In the genomic region with DNA sequence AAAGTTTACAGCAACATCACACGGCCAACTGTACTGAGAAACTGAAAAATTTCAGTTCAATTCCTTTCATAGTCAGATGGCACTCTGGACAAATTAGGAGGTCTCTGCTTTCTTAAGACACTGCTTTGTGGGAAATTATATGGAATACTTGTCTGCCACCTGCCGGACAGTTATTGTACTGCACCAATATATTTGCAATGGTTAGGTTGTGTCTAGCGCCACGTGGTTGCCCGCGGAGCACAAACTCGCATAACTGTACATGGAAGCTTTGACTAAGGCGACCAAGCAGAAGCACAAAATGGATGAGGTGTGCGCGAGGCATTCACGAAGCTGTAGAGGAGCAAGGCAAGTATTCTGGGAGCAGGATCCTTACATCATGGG, we compare ENCODE assay signal across 8 mouse cellular contexts. TPM values are rescaled to one million over a fixed set of nuclear protein-coding genes. Genes with fewer than 3 reads are reported as not detected.
DNase-seq lines count a peak whose midpoint lies in the region; ATAC-seq lines count a peak whose summit lies in the region.

No protein-coding gene starts in this region.

- H3K27ac ChIP-seq in intestine, embryonic 14.5 days (ENCODE audit: low read depth), result peak overlapping the region; percentile 43; the same call in 1 of the 2 replicates

- intact Hi-C loops in left cerebral cortex, postnatal 10 days (cut with DNase I), result loop anchor here (5.0 kb wide), 1 partner anchor 257 kb away; no protein-coding TSS in a partner anchor

- WGBS in intestine, embryonic 14.5 days, result 1% methylated on average over 11 of the region's 11 CpGs

- H3K9ac ChIP-seq in intestine, embryonic 14.5 days (ENCODE audit: low read length), result peak overlapping the region; percentile 45

- peak; percentile 51 for ATAC-seq in intestine, embryonic 14.5 days (replicated peaks; ENCODE audit: low FRiP score, low TSS enrichment, low read depth)
- ATAC-seq in megakaryocyte-erythroid progenitor cell, adult 5-6 weeks (replicated peaks; ENCODE audit: low FRiP score, low TSS enrichment, poor library complexity, severe bottlenecking), result peak; percentile 78

- peaks cover 20% of the 10 kb centered on the region for H3K4me1 ChIP-seq in intestine, embryonic 14.5 days (replicated peaks; ENCODE audit: control insufficient read depth, insufficient read depth, low read length)

- H3K27me3 ChIP-seq in intestine, embryonic 14.5 days (replicated peaks; ENCODE audit: control insufficient read depth, insufficient read depth, low read length), result no peaks in the 10 kb centered on the region

- peak overlapping the region; percentile 67 for H3K4me2 ChIP-seq in intestine, embryonic 14.5 days (ENCODE audit: low read length)

- peak overlapping the region; percentile 43 for H3K4me3 ChIP-seq in intestine, embryonic 14.5 days (ENCODE audit: low read depth, low read length)

- DNase-seq in adrenal gland, adult 2 months, result peak; percentile 82
- DNase-seq in embryo, embryonic 11.5 days (ENCODE audit: low read depth, low spot score), result peak; percentile 93
- peak; percentile 54 for DNase-seq in gastrocnemius, postnatal 25 days
- DNase-seq in intestine, embryonic 14.5 days (ENCODE audit: low spot score), result peak; percentile 98
- DNase-seq in left cerebral cortex, postnatal 10 days (ENCODE audit: extremely low spot score in 1 of 2, low spot score in 2 of 2), result peak; percentile 86 to 92
- peak; percentile 84 for DNase-seq in right cerebral cortex, postnatal 14 days
- DNase-seq in urinary bladder, postnatal 25 days (ENCODE audit: low spot score), result peak; percentile 81

- no peaks in the 10 kb centered on the region for H3K9me3 ChIP-seq in intestine, embryonic 14.5 days (ENCODE audit: control insufficient read depth, low read length)

- H3K36me3 ChIP-seq in intestine, embryonic 14.5 days (ENCODE audit: control insufficient read depth, insufficient read depth, low read length), result no peaks in the 10 kb centered on the region

RNA-seq across cellular contexts. Expression of gene Map4k1, which starts 57.7 kb away (rescaled TPM):
- 1 to 10 TPM in 1 of 2 experiments, under 1 TPM in 1; 0.37 to 1.3 TPM for total RNA-seq in adrenal gland, adult 2 months (2021)
- polyA plus RNA-seq in adrenal gland, adult 2 months (2012; rRNA removed), result 2.2 TPM in 2 replicates
- under 1 TPM; 0.29 to 0.36 TPM for total RNA-seq in gastrocnemius, postnatal 25 days (2021)
- 10.0 and 11.6 TPM in 2 replicates for polyA plus RNA-seq in intestine, embryonic 14.5 days (2014; fragmentation: Nextera tagmentation; extraction: Ambion mirVana)
- 1 to 10 TPM; 5.8 to 6.0 TPM for total RNA-seq in left cerebral cortex, postnatal 10 days (2021)
- 64.1 and 76.8 TPM in 2 replicates for total RNA-seq in megakaryocyte-erythroid progenitor cell, adult 5-6 weeks (2014; fragmentation: Nextera tagmentation)
- total RNA-seq in megakaryocyte-erythroid progenitor cell, adult 5-6 weeks (2017), result 42.6 and 47.9 TPM in 2 replicates

RNA-seq across cellular contexts. Expression of gene Eif3k, which starts 57.9 kb away (rescaled TPM):
- 100 to 1,000 TPM; 259 to 280 TPM for total RNA-seq in adrenal gland, adult 2 months (2021)
- 118 and 138 TPM in 2 replicates for polyA plus RNA-seq in adrenal gland, adult 2 months (2012; rRNA removed)
- total RNA-seq in gastrocnemius, postnatal 25 days (2021), result 100 to 1,000 TPM; 116 to 137 TPM
- 444 and 452 TPM in 2 replicates for polyA plus RNA-seq in intestine, embryonic 14.5 days (2014; fragmentation: Nextera tagmentation; extraction: Ambion mirVana)
- 100 to 1,000 TPM; 171 to 178 TPM for total RNA-seq in left cerebral cortex, postnatal 10 days (2021)
- 499 and 586 TPM in 2 replicates for total RNA-seq in megakaryocyte-erythroid progenitor cell, adult 5-6 weeks (2014; fragmentation: Nextera tagmentation)
- total RNA-seq in megakaryocyte-erythroid progenitor cell, adult 5-6 weeks (2017), result 360 and 454 TPM in 2 replicates

Comparison
In these comparisons a context has a peak if more than half of its experiments do, and no peak if none do; other contexts are left out.
1. Peak in every context shown above with its lines: DNase-seq, ATAC-seq, H3K4me3 ChIP-seq and H3K27ac ChIP-seq.
2. RNA of gene Map4k1, which starts 57.7 kb away (total RNA-seq): 42.6 to 76.8 TPM in megakaryocyte-erythroid progenitor cell, adult 5-6 weeks; 5.8 to 6.0 TPM in left cerebral cortex, postnatal 10 days, 0.37 to 1.3 TPM in adrenal gland, adult 2 months and 0.29 to 0.36 TPM in gastrocnemius, postnatal 25 days; every median in the first group is over 4 times any median in the second.